Mouse (Mus musculus) gastrocnemius, adult 2 months (tissue): ENCODE data around the gene Cdc42ep2. TPM values are rescaled to one million over a fixed set of nuclear protein-coding genes. Genes with fewer than 3 reads are reported as not detected.

ENCODE experiments used
- DNase-seq: peaks from one replicate; pipeline ENCODE4 v3.0.0; 2022
- H3K27ac ChIP-seq: fragments of 200-600 bp; 2 replicates; pipeline ENCODE4 v1.8.1; 2022; ENCODE audit warnings: mild to moderate bottlenecking
- H3K4me3 ChIP-seq: fragments of 200-600 bp; 2 replicates; pipeline ENCODE4 v1.8.1; 2022; ENCODE audit warnings: mild to moderate bottlenecking, moderate library complexity
- CTCF ChIP-seq: fragments of 200-600 bp; IDR thresholded peaks from 2 replicates; pipeline ENCODE4 v1.8.1; 2022; ENCODE audit warnings: antibody characterized with exemption, mild to moderate bottlenecking, moderate library complexity
- intact Hi-C: fragments of 180-260 bp; cut with DNase I; formaldehyde crosslinking; loops from one replicate; pipeline ENCODE4 v1.15.1; 2025
- total RNA-seq, 2 experiments: library from RNA; stranded (reverse); gene quantifications; 2 replicates each; pipeline ENCODE4 v1.2.3; 2021

Gene Cdc42ep2
- total RNA-seq, 2 experiments from 2014 or later = 8.2 to 14.3 TPM

DNA sequence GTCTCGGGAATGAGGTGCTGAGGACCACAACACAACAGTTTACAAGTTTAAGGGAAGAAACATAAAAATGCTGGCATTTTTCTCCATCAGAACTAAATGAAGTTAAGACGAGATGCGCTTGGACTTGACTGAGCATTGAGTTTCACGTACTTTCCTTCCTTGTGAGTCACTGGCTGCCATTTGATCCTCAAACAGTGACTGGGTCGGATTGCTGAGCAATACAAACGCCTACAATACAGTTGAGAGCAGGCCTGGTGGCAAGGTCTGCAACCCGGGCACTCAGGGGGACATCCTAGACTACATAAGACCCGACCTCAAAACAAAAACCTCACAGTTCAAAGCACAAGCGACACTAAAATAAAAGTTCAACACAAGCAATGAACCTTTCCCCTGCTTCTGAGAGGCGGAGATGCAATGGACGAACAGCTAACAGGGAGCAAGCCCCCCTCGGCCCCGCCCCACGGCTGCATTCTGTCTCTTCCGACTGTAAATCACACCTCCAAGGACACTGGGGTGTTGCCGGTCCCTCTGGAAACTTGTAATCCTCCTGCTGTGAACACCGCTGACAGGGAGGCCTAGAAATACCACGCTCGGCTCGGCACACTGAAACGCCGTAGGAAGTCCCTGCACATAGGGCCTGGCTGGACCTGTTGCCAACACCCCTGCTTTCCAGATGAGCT, 29.6 kb upstream of the Cdc42ep2 start:
- intact Hi-C loops = no loop called here
- Histone ChIP-seq H3K4me3 (no peak overlapping the region), H3K27ac (peak overlapping the region; percentile 85)
- DNase-seq = no peak
- no peak for TF ChIP-seq CTCF

GRCm38 (mm10) chr19:5953201-5953770, 28.7 kb upstream of the Cdc42ep2 start:
- intact Hi-C loops = no loop called here
- TF ChIP-seq CTCF = no peak
- Histone ChIP-seq H3K4me3 (peak overlapping the region; percentile 52), H3K27ac (peak overlapping the region; percentile 85)
- DNase-seq = no peak

- H3K27ac ChIP-seq = peak overlapping the region; percentile 85
- intact Hi-C loops = no loop called here
- TF ChIP-seq CTCF = no peak
- DNase-seq = no peak
- peak overlapping the region; percentile 63 for H3K4me3 ChIP-seq
These were observed 27.6 kb upstream of the Cdc42ep2 start for GRCm38 (mm10) chr19:5952071-5952691.

DNA sequence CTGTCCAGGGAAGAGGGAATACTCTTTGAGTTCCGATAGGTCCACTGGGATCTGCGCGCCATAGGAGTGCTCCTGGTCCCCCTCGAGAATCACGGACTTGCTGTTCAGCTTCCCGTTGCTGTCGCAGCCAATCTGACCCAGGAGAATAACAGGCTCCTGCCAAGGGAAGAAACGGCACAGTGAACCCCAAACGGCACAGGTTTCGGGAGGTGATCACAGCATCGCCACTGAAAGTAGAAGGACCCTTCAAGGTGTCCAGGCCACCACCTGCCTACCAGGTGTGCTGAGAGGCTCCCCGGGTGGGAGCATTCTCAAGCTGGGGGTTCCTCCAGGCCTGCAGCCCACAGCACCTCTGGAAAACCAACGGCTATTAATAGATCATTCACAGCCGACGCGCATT, 27.0 kb upstream of the Cdc42ep2 start:
- DNase-seq = no peak
- TF ChIP-seq CTCF = no peak
- Histone ChIP-seq H3K27ac (peak overlapping the region; percentile 85), H3K4me3 (peak overlapping the region; percentile 63)
- intact Hi-C loops = no loop called here

- Histone ChIP-seq H3K4me3 (peak overlapping the region; percentile 63), H3K27ac (peak overlapping the region; percentile 35; the same call in 1 of the 2 replicates)
- no peak for TF ChIP-seq CTCF
- intact Hi-C loops = no loop called here
- no peak for DNase-seq
These were observed 25.6 kb upstream of the Cdc42ep2 start for GRCm38 (mm10) chr19:5950218-5950617.

- TF ChIP-seq CTCF = no peak
- intact Hi-C loops = no loop called here
- no peak overlapping the region for H3K4me3 ChIP-seq
- peak overlapping the region; percentile 91 for H3K27ac ChIP-seq
- DNase-seq = peak; percentile 76
These were observed 21.3 kb upstream of the Cdc42ep2 start for GRCm38 (mm10) chr19:5945891-5946290.

DNA sequence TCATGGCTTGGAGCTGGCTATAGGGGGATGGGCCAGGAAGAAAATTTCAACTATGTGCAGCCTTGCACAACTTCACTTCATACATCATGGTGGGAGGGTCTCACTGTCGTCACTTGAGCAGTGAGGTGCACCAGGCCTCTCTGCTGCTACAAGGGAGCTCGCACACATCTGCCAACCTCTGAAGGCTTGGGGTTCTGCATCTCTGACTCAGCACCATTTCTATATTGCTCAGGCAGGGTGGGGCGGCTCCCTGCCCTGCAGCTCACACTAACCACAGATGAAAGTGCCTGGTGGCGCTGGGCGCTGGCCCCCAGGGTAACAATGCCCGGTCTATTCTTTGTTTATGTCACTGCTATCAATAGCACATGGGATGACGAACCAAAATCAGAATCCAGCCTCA, 20.4 kb upstream of the Cdc42ep2 start:
- intact Hi-C loops = no loop called here
- Histone ChIP-seq H3K4me3 (no peak overlapping the region), H3K27ac (peak overlapping the region; percentile 91)
- TF ChIP-seq CTCF = no peak
- DNase-seq = no peak

GRCm38 (mm10) chr19:5944145-5944544, 19.5 kb upstream of the Cdc42ep2 start:
- no peak overlapping the region for H3K4me3 ChIP-seq
- intact Hi-C loops = no loop called here
- H3K27ac ChIP-seq = peak overlapping the region; percentile 91
- TF ChIP-seq CTCF = no peak
- DNase-seq = peak; percentile 38

GRCm38 (mm10) chr19:5943404-5943803, 18.8 kb upstream of the Cdc42ep2 start:
- Histone ChIP-seq H3K4me3 (no peak overlapping the region), H3K27ac (peak overlapping the region; percentile 91)
- TF ChIP-seq CTCF = no peak
- intact Hi-C loops = loop anchor here (2.0 kb wide), 1 partner anchor 13 kb away; no protein-coding TSS in a partner anchor
- peak; percentile 38 for DNase-seq

- intact Hi-C loops = loop anchor here (2.0 kb wide), 1 partner anchor 14 kb away; no protein-coding TSS in a partner anchor
- Histone ChIP-seq H3K4me3 (peak overlapping the region; percentile 15; the same call in 1 of the 2 replicates), H3K27ac (peak overlapping the region; percentile 91)
- DNase-seq = peak; percentile 78
- TF ChIP-seq CTCF = no peak
These were observed 18.0 kb upstream of the Cdc42ep2 start for GRCm38 (mm10) chr19:5942581-5942980.

GRCm38 (mm10) chr19:5940656-5941055, 16.0 kb upstream of the Cdc42ep2 start:
- DNase-seq = peak; percentile 80
- intact Hi-C loops = loop anchor here (2.0 kb wide), 1 partner anchor 16 kb away; the partner anchor contains the start of gene Cdc42ep2
- Histone ChIP-seq H3K4me3 (peak overlapping the region; percentile 37; the same call in 1 of the 2 replicates), H3K27ac (peak overlapping the region; percentile 91)
- no peak for TF ChIP-seq CTCF

DNA sequence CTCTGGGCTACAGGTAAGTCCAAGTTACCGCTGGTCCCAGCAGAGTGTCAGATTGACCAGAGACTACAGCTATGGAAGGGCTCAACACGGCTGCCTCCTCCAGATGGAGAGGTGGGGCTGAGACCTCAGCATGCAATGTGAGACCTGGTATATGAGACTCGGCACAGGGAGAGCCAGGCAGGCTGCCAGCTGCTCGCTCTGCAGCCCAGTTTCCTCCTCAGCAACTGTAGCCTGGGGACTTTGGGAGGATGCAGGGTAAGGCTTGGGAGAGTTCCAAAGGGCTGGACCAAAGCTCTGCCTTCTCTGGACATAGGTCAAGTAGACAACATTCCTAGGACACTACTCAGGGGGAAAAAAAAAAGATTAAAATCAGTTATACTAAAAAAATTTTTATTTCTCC, 15.6 kb upstream of the Cdc42ep2 start:
- DNase-seq = peak; percentile 95
- intact Hi-C loops = loop anchor here (2.0 kb wide), 1 partner anchor 15 kb away; the partner anchor contains the start of gene Cdc42ep2
- Histone ChIP-seq H3K4me3 (peak overlapping the region; percentile 37; the same call in 1 of the 2 replicates), H3K27ac (peak overlapping the region; percentile 91)
- no peak for TF ChIP-seq CTCF

DNA sequence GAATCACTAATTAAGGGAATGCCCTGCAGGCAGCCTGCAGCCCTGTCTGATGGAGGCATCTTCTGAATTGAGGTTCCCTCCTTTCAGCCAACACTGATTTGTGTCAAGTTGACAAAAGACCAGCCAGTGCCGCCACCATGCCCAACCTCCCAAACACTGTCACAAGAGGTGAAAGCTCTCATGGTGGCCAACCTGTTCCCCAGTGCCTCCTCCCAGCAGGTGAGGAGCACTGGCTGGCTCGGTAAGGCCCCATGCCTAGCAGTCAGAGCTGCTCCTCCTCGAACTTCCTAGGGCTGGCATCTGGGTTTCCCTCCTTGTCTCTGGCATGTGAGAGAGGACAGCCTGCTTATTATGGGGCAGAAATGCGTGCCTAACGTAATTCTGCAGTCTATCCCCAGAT, 15.1 kb upstream of the Cdc42ep2 start:
- Histone ChIP-seq H3K27ac (peak overlapping the region; percentile 91), H3K4me3 (0 out of 2 replicates have a peak overlapping the region, but pooled peaks have one; percentile 2)
- intact Hi-C loops = loop anchor here (2.0 kb wide), 1 partner anchor 15 kb away; the partner anchor contains the start of gene Cdc42ep2
- no peak for DNase-seq
- no peak for TF ChIP-seq CTCF
